Mouse (Mus musculus) ovary, postnatal 10 days (tissue): ENCODE results near the gene Fgd2.

Source experiments
- DNase-seq: peaks from one replicate; pipeline ENCODE4 v3.0.0; 2022; ENCODE audit warnings: low spot score

Fgd2 gene

GRCm38 (mm10) chr17:29423991-29424390, 63.3 kb downstream of the Fgd2 start:
- DNase-seq, result no peak

GRCm38 (mm10) chr17:29425345-29425744, 64.6 kb downstream of the Fgd2 start:
- no peak for DNase-seq

GRCm38 (mm10) chr17:29428213-29428612, 67.5 kb downstream of the Fgd2 start:
- DNase-seq, result no peak

- DNase-seq, result no peak
These were observed 68.1 kb downstream of the Fgd2 start for GRCm38 (mm10) chr17:29428826-29429225.
